Mouse (Mus musculus): ENCODE measurements around the gene Mlst8.

- TF ChIP-seq CTCF (IDR thresholded peaks at IDR 0.05; ENCODE audit: low read depth, low read length) (no peak), POLR2A (IDR thresholded peaks at IDR 0.05; ENCODE audit: borderline replicate concordance, low read depth, low read length) (no peak)
These were observed 35.5 kb downstream of the Mlst8 start for GRCm38 (mm10) chr17:24443409-24443808.
